Mouse (Mus musculus) central nervous system, embryonic 11.5 days (tissue): Measurements from ENCODE around the gene Plekhm2. TPM values are rescaled to one million over a fixed set of nuclear protein-coding genes. Genes with fewer than 3 reads are reported as not detected.

Source experiments
- polyA plus RNA-seq: library from polyadenylated mRNA; depleted of rRNA; stranded (reverse); fragments of >200 nt; gene quantifications from 2 replicates; pipeline ENCODE4 v1.2.3, GENCODE M21; 2012; rRNA removed

Plekhm2 gene
- polyA plus RNA-seq: 20.1 and 29.7 TPM in 2 replicates

DNA sequence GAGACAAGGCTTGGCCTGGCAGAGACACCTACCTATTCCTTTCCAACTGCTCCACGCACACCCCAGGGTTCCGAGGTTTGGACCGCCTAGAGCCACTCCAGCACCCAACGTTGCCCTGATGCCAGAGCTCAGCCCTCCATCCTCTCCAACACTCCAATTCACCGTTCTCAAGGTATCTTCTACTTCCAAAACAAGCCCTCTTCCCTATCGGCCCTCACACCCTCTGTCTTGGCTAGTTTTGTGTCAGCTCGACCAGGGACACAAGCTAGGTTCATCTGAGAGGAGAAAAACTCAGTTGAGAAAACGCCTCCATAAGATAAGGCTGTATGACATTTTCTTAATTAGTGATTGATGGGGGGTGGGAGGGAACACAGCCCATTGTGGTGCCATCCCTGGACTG, at the start of gene Plekhm2:
Gene Plekhm2 (minus strand): TSS at position 101 of the 400 bp plus-strand sequence.

DNA sequence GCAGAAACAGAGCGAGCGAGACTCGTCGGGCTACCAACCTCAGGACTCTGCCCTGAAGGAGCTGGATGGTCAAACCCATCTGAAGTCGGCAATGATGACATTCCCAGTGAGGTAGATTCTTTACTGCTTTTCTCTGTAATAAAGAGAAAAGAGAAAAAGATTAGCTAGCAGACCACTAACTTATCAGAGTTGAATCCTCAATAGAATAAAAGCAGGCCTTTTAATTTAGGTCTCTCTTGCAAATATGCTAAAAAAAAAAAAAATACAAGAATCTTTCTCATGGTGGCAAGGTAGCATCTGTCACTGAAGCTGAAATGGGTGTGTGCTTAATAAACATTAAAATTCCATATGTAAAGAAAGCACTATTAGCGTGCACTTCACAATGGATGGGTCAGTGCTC, 20.8 kb upstream of the Plekhm2 start, which contains the start of gene Rsc1a1:
Gene Rsc1a1 (minus strand): TSS at position 101 of the 400 bp plus-strand sequence.

DNA sequence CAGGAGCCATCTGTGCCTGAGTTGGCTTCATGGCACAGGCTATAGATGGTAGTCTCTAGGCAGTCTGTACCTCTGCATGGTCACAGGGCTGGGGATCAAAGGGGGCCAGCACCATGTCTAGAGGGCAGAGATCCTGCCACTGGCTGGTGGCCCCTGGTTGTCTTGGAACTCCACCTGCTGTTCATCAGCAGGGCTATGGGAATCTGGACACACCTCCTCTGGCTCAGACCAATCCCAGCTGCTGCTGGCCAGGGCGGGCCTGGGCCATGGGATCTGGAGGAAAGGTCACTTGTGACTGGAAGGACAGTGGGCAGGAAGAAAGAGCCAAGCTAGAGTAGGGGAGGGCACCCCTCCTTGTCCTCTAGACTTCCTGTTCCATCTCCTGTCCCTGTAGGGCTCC, 41.0 kb downstream of the Plekhm2 start, which contains the start of gene Slc25a34:
Gene Slc25a34 (minus strand): TSS at position 156 of the 400 bp plus-strand sequence.

DNA sequence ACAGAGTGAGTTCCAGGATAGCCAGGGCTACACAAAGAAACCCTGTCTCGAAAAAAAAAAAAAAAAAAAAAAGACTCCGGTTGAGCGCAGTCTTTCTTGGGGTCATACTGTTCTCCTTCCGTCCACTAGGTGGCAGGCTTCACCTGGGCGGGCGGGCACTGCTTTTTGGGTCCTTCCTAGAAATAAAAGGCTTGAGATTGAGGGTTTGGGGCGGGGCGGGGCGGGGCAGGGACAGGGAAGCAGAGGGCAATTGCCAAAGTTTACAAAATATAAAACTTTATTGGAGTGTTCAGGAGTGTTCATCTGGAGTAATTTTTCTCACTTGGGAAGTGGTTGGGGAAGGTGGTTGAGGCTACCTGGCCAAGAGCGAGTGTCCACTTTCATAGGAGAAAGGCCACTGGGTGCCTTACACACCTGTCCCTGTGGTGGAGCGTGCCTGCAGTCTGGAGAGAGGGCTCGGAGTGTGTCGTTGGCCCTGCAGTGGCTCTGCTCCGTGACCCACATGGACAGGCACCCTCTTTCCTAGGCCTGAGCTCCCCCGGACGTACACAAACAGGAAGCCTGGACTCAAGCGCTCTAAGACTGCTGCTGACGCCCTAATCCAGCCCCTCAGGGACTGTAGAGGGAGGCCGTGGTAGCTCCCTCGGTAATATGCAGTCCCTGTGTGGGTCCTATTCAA, 46.0 kb downstream of the Plekhm2 start, which contains the start of gene Tmem82:
Gene Tmem82 (minus strand): TSS at position 69 of the 679 bp plus-strand sequence.

DNA sequence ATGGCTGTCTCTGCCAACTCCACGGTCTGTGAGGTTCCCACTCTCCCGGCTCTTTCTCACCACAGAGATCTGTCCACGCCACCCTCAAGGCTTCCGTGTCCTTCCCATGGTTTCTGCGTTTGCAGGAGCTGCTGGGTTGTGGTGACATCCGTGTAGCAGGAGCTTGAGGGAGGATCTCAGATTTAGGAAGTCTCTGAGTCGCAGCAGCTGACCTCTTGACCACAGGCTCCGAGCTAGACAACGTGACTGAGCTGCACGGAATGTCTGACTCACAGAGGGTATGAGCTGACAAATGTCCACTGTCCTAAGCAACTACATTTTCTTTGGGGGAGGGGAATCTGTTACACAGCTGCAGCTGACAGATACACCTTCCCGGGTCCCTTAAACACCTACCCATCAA, 58.8 kb downstream of the Plekhm2 start, which contains the start of gene Fblim1:
Gene Fblim1 (minus strand): TSS at position 236 of the 400 bp plus-strand sequence.

Other genes starting within 250 kb of the Plekhm2 start
- 0.02 and 0.32 TPM in 2 replicates for gene Clcnkb, start 248.9 kb downstream of the Plekhm2 start, polyA plus RNA-seq
- gene Hspb7, start 244.1 kb downstream of the Plekhm2 start, polyA plus RNA-seq: 2.5 and 5.3 TPM in 2 replicates
- gene Srarp, start 228.8 kb downstream of the Plekhm2 start, polyA plus RNA-seq: 0.09 TPM in 1 of 2 replicates, not detected in the other
- gene Zbtb17, start 220.2 kb downstream of the Plekhm2 start, polyA plus RNA-seq: 48.1 and 56.3 TPM in 2 replicates
- 16.7 and 19.1 TPM in 2 replicates for gene Spen, start 126.3 kb downstream of the Plekhm2 start, polyA plus RNA-seq
- gene Fblim1, start 58.8 kb downstream of the Plekhm2 start, polyA plus RNA-seq: 38.0 and 60.0 TPM in 2 replicates
- 0.57 and 0.65 TPM in 2 replicates for gene Tmem82, start 46.3 kb downstream of the Plekhm2 start, polyA plus RNA-seq
- 0.10 and 0.21 TPM in 2 replicates for gene Slc25a34, start 41.1 kb downstream of the Plekhm2 start, polyA plus RNA-seq
- 9.8 TPM in 1 of 2 replicates, not detected in the other for gene Rsc1a1, start 20.7 kb upstream of the Plekhm2 start, polyA plus RNA-seq
- gene Ddi2, start 58.5 kb upstream of the Plekhm2 start, polyA plus RNA-seq: 22.3 and 22.6 TPM in 2 replicates
- 0.40 and 0.66 TPM in 2 replicates for gene Agmat, start 81.8 kb upstream of the Plekhm2 start, polyA plus RNA-seq
- 8.1 and 11.2 TPM in 2 replicates for gene Dnajc16, start 126.0 kb upstream of the Plekhm2 start, polyA plus RNA-seq
- gene Casp9, start 128.7 kb upstream of the Plekhm2 start, polyA plus RNA-seq: 19.3 and 21.0 TPM in 2 replicates
- 0.16 TPM in 1 of 2 replicates, not detected in the other for gene Cela2a, start 161.3 kb upstream of the Plekhm2 start, polyA plus RNA-seq
- gene Ctrc, start 181.5 kb upstream of the Plekhm2 start, polyA plus RNA-seq: not detected in 2 replicates
- 42.0 and 42.9 TPM in 2 replicates for gene Efhd2, start 210.0 kb upstream of the Plekhm2 start, polyA plus RNA-seq